Mouse (Mus musculus): Measurements from ENCODE around the gene Snx21. TPM values are rescaled to one million over a fixed set of nuclear protein-coding genes. Genes with fewer than 3 reads are reported as not detected.

The Snx21 gene
- polyA plus RNA-seq, 1 experiment from 2014 or later, result 44.8 TPM

DNA sequence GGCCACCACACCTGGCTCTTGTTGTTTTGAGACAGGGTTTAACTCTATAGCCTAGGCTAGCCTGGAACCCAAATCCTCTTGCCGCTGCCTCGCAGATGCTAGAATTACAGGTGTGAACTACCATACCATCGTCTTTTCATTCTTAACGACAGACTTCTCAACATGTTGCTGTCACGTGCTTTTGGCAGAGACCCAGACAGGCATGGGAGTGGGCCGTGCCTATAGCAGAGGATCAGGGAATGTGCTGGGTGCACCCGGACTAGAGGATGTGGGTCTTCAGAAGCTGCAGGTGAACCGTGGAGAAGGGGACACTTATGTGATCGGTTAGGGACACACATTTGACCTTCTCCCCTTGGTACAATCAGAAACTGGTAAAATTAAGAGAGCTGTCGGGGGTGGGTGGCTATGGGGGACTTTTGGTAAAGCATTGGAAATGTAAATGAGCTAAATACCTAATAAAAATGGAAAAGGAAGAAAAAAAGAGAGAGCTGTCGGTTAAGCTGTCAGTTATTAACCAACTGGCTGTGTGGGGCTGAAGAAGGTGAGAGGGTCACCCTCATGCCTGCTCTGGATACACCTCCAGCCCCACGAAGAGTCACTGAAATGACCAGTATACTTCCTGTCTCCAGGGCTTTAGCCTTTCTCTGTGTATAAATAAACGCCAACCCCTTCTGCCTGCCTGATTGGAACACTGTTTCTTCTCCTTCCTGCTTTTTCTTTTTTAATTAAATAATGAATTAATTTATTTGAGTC lies 14.8 kb downstream of the Snx21 start:
- Histone ChIP-seq H3K4me2 (no peak overlapping the region), H3K36me3 (peaks cover 13% of the 10 kb centered on the region), H3K9me3 (no peaks in the 10 kb centered on the region), H3K27ac (replicated peaks) (no peak overlapping the region), H3K9ac (no peak overlapping the region), H3K27me3 (no peaks in the 10 kb centered on the region), H3K4me3 (no peak overlapping the region), H3K4me1 (replicated peaks) (peaks cover 17% of the 10 kb centered on the region)
- WGBS, result 92% methylated on average over 13 of the region's 13 CpGs
- ATAC-seq (ENCODE audit: low FRiP score, low read depth), result no peak

DNA sequence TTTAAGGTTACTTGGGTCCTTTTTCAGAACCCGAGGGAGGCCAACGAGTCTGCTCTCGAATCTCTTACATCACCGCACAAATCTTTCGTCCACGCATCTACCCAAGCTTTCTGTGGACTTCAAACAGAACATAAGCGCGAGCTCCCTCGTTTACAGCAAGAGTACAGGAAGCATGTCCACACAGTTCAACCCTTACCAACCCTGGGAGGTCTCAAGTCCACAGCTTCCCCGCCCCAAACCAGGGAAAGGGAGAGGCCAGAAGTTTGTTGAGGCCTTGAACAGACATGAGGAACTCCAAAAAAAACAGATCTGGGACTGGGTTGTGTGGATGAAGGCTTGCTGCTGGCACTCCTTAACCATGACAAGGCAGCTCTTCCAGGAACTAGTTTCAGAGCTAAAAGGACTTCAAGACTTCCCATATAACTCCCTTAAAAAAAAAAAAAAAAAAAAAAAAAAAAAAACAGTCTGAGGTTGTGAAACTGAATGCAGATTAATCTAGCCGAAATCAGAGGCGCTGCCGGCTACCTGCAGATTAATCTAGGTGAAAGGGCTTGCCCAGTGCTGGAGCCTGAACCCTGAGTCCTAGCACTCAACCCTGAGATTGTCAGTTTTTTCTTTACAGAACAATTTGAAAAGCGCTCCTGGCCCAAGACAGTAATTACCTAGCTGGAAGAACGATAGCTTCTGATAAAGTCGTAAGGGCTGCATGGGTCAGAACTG lies 17.7 kb downstream of the Snx21 start:
- peak overlapping the region; percentile 69 for H3K9ac ChIP-seq
- WGBS, result 96% methylated on average over 16 of the region's 16 CpGs
- H3K4me1 ChIP-seq (replicated peaks), result peaks cover 38% of the 10 kb centered on the region
- H3K9me3 ChIP-seq, result no peaks in the 10 kb centered on the region
- no peak overlapping the region for H3K27ac ChIP-seq (replicated peaks)
- peaks cover 6% of the 10 kb centered on the region; the same call in 1 of the 2 replicates for H3K36me3 ChIP-seq
- no peaks in the 10 kb centered on the region for H3K27me3 ChIP-seq
- peak overlapping the region; percentile 62 for H3K4me2 ChIP-seq
- ATAC-seq (ENCODE audit: low FRiP score, low read depth), result no peak
- H3K4me3 ChIP-seq, result peak overlapping the region; percentile 78

GRCm38 (mm10) chr2:164803921-164804313 lies 18.3 kb downstream of the Snx21 start:
- peak overlapping the region; percentile 78 for H3K4me3 ChIP-seq
- peaks cover 38% of the 10 kb centered on the region for H3K4me1 ChIP-seq (replicated peaks)
- peaks cover 9% of the 10 kb centered on the region; the same call in 1 of the 2 replicates for H3K36me3 ChIP-seq
- peak overlapping the region; percentile 69 for H3K9ac ChIP-seq
- WGBS, result 60% methylated on average over 1 of the region's 1 CpGs
- no peaks in the 10 kb centered on the region for H3K9me3 ChIP-seq
- peak overlapping the region; percentile 62 for H3K4me2 ChIP-seq
- H3K27ac ChIP-seq (replicated peaks), result peak overlapping the region; percentile 88
- ATAC-seq (ENCODE audit: low FRiP score, low read depth), result no peak
- H3K27me3 ChIP-seq, result no peaks in the 10 kb centered on the region

GRCm38 (mm10) chr2:164804533-164805331 lies 19.1 kb downstream of the Snx21 start, which contains the start of the genes Acot8 and Zswim3:
Gene Acot8 (minus strand): TSS chr2:164804882.
Gene Zswim3 (plus strand): TSS chr2:164805098.
- Histone ChIP-seq H3K36me3 (peaks cover 12% of the 10 kb centered on the region; the same call in 1 of the 2 replicates), H3K4me2 (peak within 1 kb of the TSS; percentile 73), H3K27ac (replicated peaks) (peak within 1 kb of the TSS; percentile 88), H3K9ac (peak within 1 kb of the TSS; percentile 74), H3K4me3 (peak within 1 kb of the TSS; percentile 78), H3K9me3 (no peaks in the 10 kb centered on the region), H3K27me3 (no peaks in the 10 kb centered on the region), H3K4me1 (replicated peaks) (peaks cover 38% of the 10 kb centered on the region)
- WGBS, result under 1% methylated on average over 47 of the region's 47 CpGs
- peak; percentile 97 for ATAC-seq (ENCODE audit: low FRiP score, low read depth)

DNA sequence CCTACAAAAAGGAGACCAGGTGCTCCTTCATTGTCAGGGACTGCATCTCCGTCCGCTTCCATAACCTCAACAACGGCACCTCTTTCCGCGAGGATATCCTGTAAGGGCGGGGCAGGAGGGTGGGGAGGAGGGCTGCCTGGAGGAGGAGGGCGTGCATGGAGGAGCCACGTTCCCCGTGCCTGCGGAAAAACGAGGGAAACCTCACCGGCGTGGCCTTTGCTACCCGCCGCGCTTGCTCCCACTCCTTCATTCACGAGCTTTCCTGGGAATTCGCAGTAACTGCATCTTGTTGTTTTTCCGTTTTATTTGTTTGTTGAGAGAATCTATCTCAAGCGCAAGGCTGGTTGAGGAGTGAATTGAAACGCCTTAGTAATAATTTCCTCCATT lies 19.7 kb downstream of the Snx21 start:
- Histone ChIP-seq H3K9me3 (no peaks in the 10 kb centered on the region), H3K27ac (replicated peaks) (peak overlapping the region; percentile 86), H3K9ac (peak overlapping the region; percentile 74), H3K4me3 (peak overlapping the region; percentile 78), H3K4me2 (peak overlapping the region; percentile 73), H3K36me3 (peaks cover 10% of the 10 kb centered on the region; the same call in 1 of the 2 replicates), H3K27me3 (no peaks in the 10 kb centered on the region), H3K4me1 (replicated peaks) (peaks cover 38% of the 10 kb centered on the region)
- peak; percentile 49; the same call in 1 of the 2 replicates for ATAC-seq (ENCODE audit: low FRiP score, low read depth)
- under 1% methylated on average over 21 of the region's 21 CpGs for WGBS

DNA sequence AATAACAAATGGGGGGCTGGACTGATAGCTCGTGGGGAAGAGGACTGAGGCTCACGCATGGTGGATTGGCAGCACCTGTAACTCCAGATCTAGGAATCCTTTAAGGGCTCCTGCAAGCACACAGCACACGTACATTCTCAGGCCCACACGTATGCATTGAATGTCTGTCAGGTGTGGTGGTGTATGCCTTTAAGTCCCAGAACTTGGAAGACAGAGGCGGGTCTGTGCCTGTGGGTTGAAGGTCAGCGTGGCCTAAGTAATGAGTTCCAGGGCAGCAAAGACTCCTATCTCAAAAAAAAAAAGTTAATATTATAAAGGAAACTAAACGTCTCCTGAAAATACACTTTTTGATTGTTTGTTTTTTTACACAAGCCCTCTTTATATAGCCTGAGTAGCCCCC lies 21.0 kb downstream of the Snx21 start:
- no peak overlapping the region for H3K27ac ChIP-seq (replicated peaks)
- no peaks in the 10 kb centered on the region for H3K27me3 ChIP-seq
- no peak for ATAC-seq (ENCODE audit: low FRiP score, low read depth)
- peaks cover 9% of the 10 kb centered on the region; the same call in 1 of the 2 replicates for H3K36me3 ChIP-seq
- H3K4me2 ChIP-seq, result peak overlapping the region; percentile 73; the same call in 1 of the 2 replicates
- no peak overlapping the region for H3K9ac ChIP-seq
- H3K9me3 ChIP-seq, result no peaks in the 10 kb centered on the region
- WGBS, result 89% methylated on average over 7 of the region's 7 CpGs
- H3K4me3 ChIP-seq, result 0 out of 2 replicates have a peak overlapping the region, but pooled peaks have one; percentile 78
- peaks cover 38% of the 10 kb centered on the region for H3K4me1 ChIP-seq (replicated peaks)

DNA sequence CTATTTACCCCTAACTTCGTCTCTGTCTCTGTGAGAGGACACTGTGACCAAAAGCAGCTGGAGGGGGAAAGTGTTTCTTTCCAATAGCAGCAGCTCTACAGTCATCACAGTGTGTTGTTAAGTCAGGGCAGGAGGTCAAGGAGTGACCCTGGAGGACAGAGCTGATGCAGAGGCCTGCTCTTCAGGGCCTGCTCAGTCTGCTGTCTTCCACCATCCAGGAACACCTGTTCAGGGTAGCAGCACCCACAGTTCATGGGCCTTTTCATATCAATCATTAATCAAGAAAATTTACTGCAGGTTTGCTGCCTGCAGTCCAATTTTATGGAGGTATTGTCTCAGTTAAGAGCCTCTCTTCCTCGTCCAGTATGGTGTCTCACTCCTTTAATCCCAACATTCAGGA lies 27.9 kb downstream of the Snx21 start:
- H3K9ac ChIP-seq, result no peak overlapping the region
- no peak overlapping the region for H3K4me3 ChIP-seq
- H3K4me1 ChIP-seq (replicated peaks), result no peaks in the 10 kb centered on the region
- H3K9me3 ChIP-seq, result no peaks in the 10 kb centered on the region
- WGBS, result 78% methylated on average over 2 of the region's 2 CpGs
- no peak for ATAC-seq (ENCODE audit: low FRiP score, low read depth)
- H3K27ac ChIP-seq (replicated peaks), result no peak overlapping the region
- H3K4me2 ChIP-seq, result no peak overlapping the region
- peaks cover 13% of the 10 kb centered on the region; the same call in 1 of the 2 replicates for H3K36me3 ChIP-seq
- no peaks in the 10 kb centered on the region for H3K27me3 ChIP-seq

DNA sequence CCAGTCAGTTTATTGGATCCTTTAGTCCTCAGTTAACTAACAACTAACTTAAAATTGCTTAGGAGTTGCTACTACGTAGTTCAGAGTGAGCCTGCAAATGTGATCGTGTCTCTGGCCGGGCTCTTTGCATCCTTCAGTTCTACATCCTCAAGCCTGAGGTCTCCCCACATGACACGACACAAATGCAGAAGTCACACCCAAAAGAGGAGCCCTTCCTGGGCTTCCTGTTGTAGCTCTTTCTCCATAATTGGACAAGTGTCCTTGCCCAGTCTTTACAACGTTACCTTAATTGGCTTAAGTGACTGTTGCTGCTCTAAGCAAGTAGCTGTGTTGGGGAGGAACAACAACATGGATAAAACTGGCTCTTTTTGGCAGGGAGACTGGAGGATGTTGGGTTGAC lies 29.7 kb downstream of the Snx21 start:
- Histone ChIP-seq H3K27ac (replicated peaks) (no peak overlapping the region), H3K27me3 (no peaks in the 10 kb centered on the region), H3K4me1 (replicated peaks) (no peaks in the 10 kb centered on the region), H3K4me3 (no peak overlapping the region), H3K9ac (no peak overlapping the region), H3K36me3 (peaks cover 4% of the 10 kb centered on the region; the same call in 1 of the 2 replicates), H3K4me2 (no peak overlapping the region), H3K9me3 (no peaks in the 10 kb centered on the region)
- 94% methylated on average over 5 of the region's 5 CpGs for WGBS
- ATAC-seq (ENCODE audit: low FRiP score, low read depth), result no peak

DNA sequence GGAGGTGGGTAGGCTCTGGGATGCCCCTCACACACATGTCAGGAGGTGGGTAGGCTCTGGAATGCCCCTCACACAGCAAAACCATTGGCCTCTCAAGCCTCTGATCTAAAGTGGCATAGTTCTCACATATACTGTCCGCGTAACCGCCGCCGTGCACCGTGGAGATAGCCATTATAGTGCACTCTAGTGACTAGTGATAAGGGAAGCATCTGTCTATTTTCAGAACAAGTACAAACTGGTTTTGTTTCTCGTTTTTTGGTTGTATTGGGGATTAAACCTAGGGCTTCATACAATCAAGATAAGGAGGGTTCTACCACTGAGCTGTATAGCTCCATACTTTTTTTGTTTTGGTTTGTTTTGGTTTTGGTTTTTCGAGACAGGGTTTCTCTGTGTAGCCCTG lies 30.2 kb downstream of the Snx21 start:
- H3K4me3 ChIP-seq, result no peak overlapping the region
- H3K9me3 ChIP-seq, result no peaks in the 10 kb centered on the region
- H3K27me3 ChIP-seq, result no peaks in the 10 kb centered on the region
- no peak overlapping the region for H3K27ac ChIP-seq (replicated peaks)
- ATAC-seq (ENCODE audit: low FRiP score, low read depth), result no peak
- H3K9ac ChIP-seq, result no peak overlapping the region
- H3K4me2 ChIP-seq, result no peak overlapping the region
- no peaks in the 10 kb centered on the region for H3K4me1 ChIP-seq (replicated peaks)
- peaks cover 9% of the 10 kb centered on the region; the same call in 1 of the 2 replicates for H3K36me3 ChIP-seq
- WGBS, result 91% methylated on average over 8 of the region's 8 CpGs

DNA sequence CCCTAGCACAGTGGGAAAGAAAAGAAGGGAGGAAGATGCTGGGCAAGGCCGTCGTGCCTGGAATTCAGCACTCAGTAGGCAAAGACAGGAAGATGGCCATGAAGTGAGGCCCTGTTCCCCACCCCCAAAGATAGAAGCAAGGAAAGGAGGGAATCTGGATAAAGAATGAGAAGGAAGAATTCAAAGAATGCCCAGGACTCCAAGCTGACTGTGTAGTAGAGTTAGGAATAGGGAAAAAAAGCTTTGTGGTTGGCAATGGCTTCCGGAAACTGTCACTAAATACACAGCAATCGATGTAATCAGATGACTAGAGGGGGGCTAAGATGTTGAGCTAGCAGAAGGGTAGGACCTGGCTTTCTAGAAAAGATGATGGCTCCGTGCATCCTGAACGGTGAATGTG lies 31.6 kb downstream of the Snx21 start:
- Histone ChIP-seq H3K27ac (replicated peaks) (no peak overlapping the region), H3K9me3 (no peaks in the 10 kb centered on the region), H3K36me3 (peaks cover 14% of the 10 kb centered on the region; the same call in 1 of the 2 replicates), H3K9ac (no peak overlapping the region), H3K4me1 (replicated peaks) (peaks cover 5% of the 10 kb centered on the region), H3K4me2 (no peak overlapping the region), H3K4me3 (no peak overlapping the region), H3K27me3 (no peaks in the 10 kb centered on the region)
- WGBS, result 90% methylated on average over 6 of the region's 6 CpGs
- ATAC-seq (ENCODE audit: low FRiP score, low read depth), result no peak

GRCm38 (mm10) chr2:164817703-164818102 lies 32.1 kb downstream of the Snx21 start:
- H3K4me3 ChIP-seq, result no peak overlapping the region
- 72% methylated on average over 5 of the region's 5 CpGs for WGBS
- ATAC-seq (ENCODE audit: low FRiP score, low read depth), result no peak
- H3K27ac ChIP-seq (replicated peaks), result no peak overlapping the region
- H3K9me3 ChIP-seq, result no peaks in the 10 kb centered on the region
- peaks cover 9% of the 10 kb centered on the region for H3K4me1 ChIP-seq (replicated peaks)
- no peaks in the 10 kb centered on the region for H3K27me3 ChIP-seq
- H3K4me2 ChIP-seq, result no peak overlapping the region
- peaks cover 14% of the 10 kb centered on the region; the same call in 1 of the 2 replicates for H3K36me3 ChIP-seq
- H3K9ac ChIP-seq, result no peak overlapping the region

All from hindbrain, embryonic 15.5 days (tissue).